Mouse (Mus musculus) colon, adult 2 months (tissue): ENCODE results near the gene Hist1h3h. TPM values are rescaled to one million over a fixed set of nuclear protein-coding genes. Genes with fewer than 3 reads are reported as not detected.

Source experiments
- polyA plus RNA-seq: library from polyadenylated mRNA; depleted of rRNA; stranded (reverse); fragments of >200 nt; gene quantifications from 2 replicates; pipeline ENCODE4 v1.2.3, GENCODE M21; 2012; rRNA removed

Hist1h3h gene
- polyA plus RNA-seq, result 40.1 and 49.5 TPM in 2 replicates

GRCm38 (mm10) chr13:21717397-21718357 lies at the start of gene Hist1h3h:
Gene Hist1h3h (plus strand): TSS chr13:21717659.

GRCm38 (mm10) chr13:21677305-21677704 lies 40.2 kb upstream of the Hist1h3h start, which contains the start of gene Olfr1360:
Gene Olfr1360 (minus strand): TSS chr13:21677405.

GRCm38 (mm10) chr13:21697811-21698210 lies 19.6 kb upstream of the Hist1h3h start, which contains the start of gene Olfr1359:
Gene Olfr1359 (plus strand): TSS chr13:21698111.

GRCm38 (mm10) chr13:21715864-21716539 lies 1.5 kb upstream of the Hist1h3h start, which contains the start of the genes Hist1h2bl and Hist1h2ai:
Gene Hist1h2bl (minus strand): TSS chr13:21716143.
Gene Hist1h2ai (plus strand): TSS chr13:21716422.

GRCm38 (mm10) chr13:21721757-21722372 lies 4.4 kb downstream of the Hist1h3h start, which contains the start of gene Hist1h2bm:
Gene Hist1h2bm (plus strand): TSS chr13:21722044.

GRCm38 (mm10) chr13:21734906-21735767 lies 17.7 kb downstream of the Hist1h3h start, which contains the start of gene Hist1h4j:
Gene Hist1h4j (plus strand): TSS chr13:21735064.

GRCm38 (mm10) chr13:21750159-21751017 lies 32.9 kb downstream of the Hist1h3h start, which contains the start of gene Hist1h4k:
Gene Hist1h4k (minus strand): TSS chr13:21750505.

GRCm38 (mm10) chr13:21753524-21754285 lies 36.2 kb downstream of the Hist1h3h start, which contains the start of the genes Hist1h2ak and Hist1h2bn:
Gene Hist1h2ak (minus strand): TSS chr13:21753827.
Gene Hist1h2bn (plus strand): TSS chr13:21754123.

Other genes with a start within 250 kb of the Hist1h3h start
- 0.24 and 0.31 TPM in 2 replicates for gene Nkapl, start 249.2 kb upstream of the Hist1h3h start, polyA plus RNA-seq
- gene Zkscan4, start 238.8 kb upstream of the Hist1h3h start, polyA plus RNA-seq, result 0.27 and 0.69 TPM in 2 replicates
- gene Gm10065, start 238.2 kb upstream of the Hist1h3h start, polyA plus RNA-seq, result not detected in 2 replicates
- gene AK157302, start 222.4 kb upstream of the Hist1h3h start, polyA plus RNA-seq, result 0.09 and 0.13 TPM in 2 replicates
- gene Gm11273, start 216.2 kb upstream of the Hist1h3h start, polyA plus RNA-seq, result 18.9 and 28.5 TPM in 2 replicates
- gene Zkscan8, start 186.5 kb upstream of the Hist1h3h start, polyA plus RNA-seq, result 0.98 and 1.7 TPM in 2 replicates
- gene Olfr1366, start 174.9 kb upstream of the Hist1h3h start, polyA plus RNA-seq, result not detected in 2 replicates
- not detected in 2 replicates for gene Olfr1535, start 157.8 kb upstream of the Hist1h3h start, polyA plus RNA-seq
- gene Olfr1364, start 135.9 kb upstream of the Hist1h3h start, polyA plus RNA-seq, result not detected in 2 replicates
- not detected in 2 replicates for gene Olfr1362, start 103.6 kb upstream of the Hist1h3h start, polyA plus RNA-seq
- not detected in 2 replicates for gene Olfr11, start 75.1 kb upstream of the Hist1h3h start, polyA plus RNA-seq
- gene Olfr1361, start 54.3 kb upstream of the Hist1h3h start, polyA plus RNA-seq, result not detected in 2 replicates
- gene Olfr1360, start 40.3 kb upstream of the Hist1h3h start, polyA plus RNA-seq, result not detected in 2 replicates
- gene Olfr1359, start 19.5 kb upstream of the Hist1h3h start, polyA plus RNA-seq, result not detected in 2 replicates
- 11.8 and 13.4 TPM in 2 replicates for gene Hist1h2bl, start 1.5 kb upstream of the Hist1h3h start, polyA plus RNA-seq
- 41.0 and 55.3 TPM in 2 replicates for gene Hist1h2ai, start 1.2 kb upstream of the Hist1h3h start, polyA plus RNA-seq
- 4.6 and 5.2 TPM in 2 replicates for gene Hist1h2bm, start 4.4 kb downstream of the Hist1h3h start, polyA plus RNA-seq
- gene Hist1h4j, start 17.4 kb downstream of the Hist1h3h start, polyA plus RNA-seq, result 5.3 and 7.1 TPM in 2 replicates
- gene Hist1h4k, start 32.8 kb downstream of the Hist1h3h start, polyA plus RNA-seq, result 39.5 and 42.9 TPM in 2 replicates
- gene Hist1h2ak, start 36.2 kb downstream of the Hist1h3h start, polyA plus RNA-seq, result 30.4 and 31.0 TPM in 2 replicates
- 12.9 and 14.9 TPM in 2 replicates for gene Hist1h2bn, start 36.5 kb downstream of the Hist1h3h start, polyA plus RNA-seq
- gene Hist1h1b, start 63.0 kb downstream of the Hist1h3h start, polyA plus RNA-seq, result 1.4 and 1.5 TPM in 2 replicates
- gene Hist1h3i, start 65.7 kb downstream of the Hist1h3h start, polyA plus RNA-seq, result 48.3 and 58.4 TPM in 2 replicates
- 15.5 and 20.4 TPM in 2 replicates for gene Hist1h2an, start 69.6 kb downstream of the Hist1h3h start, polyA plus RNA-seq
- gene Hist1h2bp, start 69.8 kb downstream of the Hist1h3h start, polyA plus RNA-seq, result 0.66 and 3.2 TPM in 2 replicates
- gene Hist1h2bq, start 92.5 kb downstream of the Hist1h3h start, polyA plus RNA-seq, result 37.1 and 59.1 TPM in 2 replicates
- gene Hist1h2ao, start 92.8 kb downstream of the Hist1h3h start, polyA plus RNA-seq, result not detected in 2 replicates
- not detected in 2 replicates for gene Hist1h4m, start 94.1 kb downstream of the Hist1h3h start, polyA plus RNA-seq
- gene Hist1h4n, start 114.5 kb downstream of the Hist1h3h start, polyA plus RNA-seq, result 47.6 and 53.6 TPM in 2 replicates
- 577 and 675 TPM in 2 replicates for gene Hist1h2ap, start 115.8 kb downstream of the Hist1h3h start, polyA plus RNA-seq
- gene Hist1h2br, start 116.1 kb downstream of the Hist1h3h start, polyA plus RNA-seq, result 32.1 and 54.0 TPM in 2 replicates
- gene Zfp184, start 227.4 kb downstream of the Hist1h3h start, polyA plus RNA-seq, result 0.06 and 0.16 TPM in 2 replicates